Mouse (Mus musculus) lung, postnatal 0 days (tissue): ENCODE measurements around the gene 6430550D23Rik.
A peak's percentile ranks its signal among the peaks of the same experiment; 100 is the strongest.

Experiments used
- CTCF ChIP-seq: IDR thresholded peaks from 2 replicates; pipeline ENCODE4 v1.5.1; 2016; ENCODE audit warnings: antibody characterized with exemption, mild to moderate bottlenecking
- EP300 ChIP-seq: IDR thresholded peaks from 2 replicates; pipeline ENCODE4 v1.6.1; 2016; ENCODE audit warnings: antibody characterized with exemption, mild to moderate bottlenecking, control low read depth

DNA sequence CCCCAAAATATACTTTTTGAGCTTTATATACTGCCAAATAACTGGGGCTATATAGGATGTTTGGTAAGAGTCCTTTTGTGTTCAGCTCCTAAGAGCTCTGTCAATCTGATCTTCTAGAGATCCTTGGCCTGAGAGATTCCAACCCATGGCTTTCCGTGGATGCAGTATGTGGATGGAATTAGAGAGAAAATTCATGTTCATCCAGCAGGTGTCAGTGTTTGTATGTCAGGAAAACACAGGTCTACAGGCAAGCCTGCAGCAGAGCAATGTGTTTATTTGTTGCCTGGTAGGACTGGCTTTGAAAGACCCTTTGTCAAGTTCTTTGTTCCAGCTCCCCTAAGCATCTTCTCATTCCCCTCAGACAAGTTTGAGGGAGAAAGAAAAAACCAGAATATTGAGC, 44.8 kb downstream of the 6430550D23Rik start:
- TF ChIP-seq CTCF (peak; percentile 66), EP300 (no peak)
